ENCODE assay signal across 19 mouse cellular contexts in the genomic region with DNA sequence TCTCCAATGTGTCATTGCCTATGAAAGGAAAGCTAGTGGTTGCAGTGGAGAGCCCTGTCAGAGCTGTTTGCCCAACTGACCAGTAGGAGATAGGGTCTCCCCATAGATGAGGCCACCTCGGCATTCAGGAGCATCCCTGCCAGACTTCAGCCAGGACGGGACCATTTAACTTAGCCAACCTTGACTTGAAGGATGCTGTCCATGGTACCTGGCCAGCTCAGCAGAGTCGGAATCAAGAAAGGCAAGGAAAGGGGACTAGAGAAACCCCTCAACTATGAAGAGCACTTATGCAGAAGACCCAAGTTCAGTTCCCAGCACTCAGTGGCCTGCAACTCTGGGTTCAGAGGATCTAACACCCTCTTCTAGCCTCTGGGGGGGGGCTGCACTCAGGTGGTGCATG. TPM values are rescaled to one million over a fixed set of nuclear protein-coding genes. Genes with fewer than 3 reads are reported as not detected.
DNase-seq lines count a peak whose midpoint lies in the region; TF ChIP-seq lines count a peak whose summit lies in the region.
"Had no signal": no experiment of that assay in that cellular context is flagged by ENCODE, and none has a peak within 500 bp of the region (broad histone marks: within the 10 kb centered on the region; RNA-seq: fewer than 3 reads in every experiment).

No protein-coding gene starts in this region.

- H3K79me2 ChIP-seq in MEL (ENCODE audit: control insufficient read depth, insufficient read depth, low read length, poor library complexity): no peaks in the 10 kb centered on the region

- TF ChIP-seq RAD21 in MEL (IDR thresholded peaks at IDR 0.05; ENCODE audit: low read depth, low read length): no peak

- no peak for TF ChIP-seq EP300 in MEL (IDR thresholded peaks at IDR 0.05; ENCODE audit: low read depth in 1 of 2, low read length in 2 of 2)

- no peak for TF ChIP-seq POLR2A in MEL (IDR thresholded peaks at IDR 0.05; ENCODE audit: control insufficient read depth in 1 of 2, insufficient read depth in 1 of 2, low read depth in 1 of 2, low read length in 2 of 2, poor library complexity in 1 of 2)

- peaks cover 0 to 9% of the 10 kb centered on the region in 2 experiments; a peak in 3 of 4 replicates for H3K36me3 ChIP-seq in MEL (ENCODE audit: control insufficient read depth in 1 of 2, insufficient read depth in 2 of 2, low read length in 2 of 2)
- H3K36me3 ChIP-seq: hindbrain, embryonic 15.5 days had no signal

- no peaks in the 10 kb centered on the region for H3K9me3 ChIP-seq in MEL (replicated peaks; ENCODE audit: insufficient read depth, low read length)
- H3K9me3 ChIP-seq: forebrain, embryonic 10.5 days; forebrain, embryonic 13.5 days; hindbrain, embryonic 12.5 days; hindbrain, embryonic 15.5 days had no signal

- peaks cover 2 to 12% of the 10 kb centered on the region in 2 experiments; a peak in 3 of 4 replicates for H3K4me1 ChIP-seq in MEL (ENCODE audit: control insufficient read depth in 1 of 2, insufficient read depth in 2 of 2, low read length in 2 of 2)
- H3K4me1 ChIP-seq: forebrain, embryonic 10.5 days had no signal

- no peaks in the 10 kb centered on the region for H3K27me3 ChIP-seq in MEL (ENCODE audit: control insufficient read depth in 1 of 2, insufficient read depth in 2 of 2, low read length in 2 of 2)
- H3K27me3 ChIP-seq: CH12.LX; forebrain, embryonic 13.5 days; hindbrain, embryonic 12.5 days; hindbrain, embryonic 15.5 days had no signal

- DNase-seq in kidney, postnatal 4 days: peak; percentile 18 to 38
- no peak for DNase-seq in kidney, adult 18-20 months
- peak; percentile 45 for DNase-seq in ES-CJ7 (ENCODE audit: low read depth, low spot score)
- DNase-seq in MEL (ENCODE audit: low read depth, low spot score): peak; percentile 25
- peak; percentile 46 for DNase-seq in ZHBTc4 (ENCODE audit: low read depth, low spot score)
- DNase-seq in spleen, postnatal 36 days (ENCODE audit: low spot score in 2 of 2): no peak
- no peak for DNase-seq in ovary, postnatal 36 days (ENCODE audit: low spot score)
- DNase-seq: adrenal gland, postnatal 10 days; B cell, adult 2 months; cerebellum, adult 18-20 months; cerebellum, adult 9-11 months; cerebellum, postnatal 25 days; gastrocnemius, adult 2 months; gastrocnemius, postnatal 14 days had no signal

- H3K9ac ChIP-seq in MEL (ENCODE audit: control insufficient read depth, low read depth, low read length, poor library complexity, severe bottlenecking): no peak overlapping the region
- H3K9ac ChIP-seq: forebrain, embryonic 13.5 days; hindbrain, embryonic 12.5 days; hindbrain, embryonic 15.5 days had no signal

- no peak overlapping the region for H3K27ac ChIP-seq in MEL (ENCODE audit: control insufficient read depth, low read depth, low read length)
- H3K27ac ChIP-seq: forebrain, embryonic 10.5 days; forebrain, embryonic 13.5 days; gastrocnemius, adult 2 months; hindbrain, embryonic 12.5 days; hindbrain, embryonic 15.5 days had no signal

- H3K4me3 ChIP-seq in MEL (ENCODE audit: control insufficient read depth in 1 of 2, insufficient read depth in 1 of 2, low read depth in 2 of 2, low read length in 2 of 2): no peak overlapping the region
- H3K4me3 ChIP-seq: forebrain, embryonic 10.5 days; forebrain, embryonic 13.5 days; gastrocnemius, adult 2 months; hindbrain, embryonic 12.5 days; hindbrain, embryonic 15.5 days had no signal

- no peak for TF ChIP-seq CTCF in MEL (IDR thresholded peaks at IDR 0.05 in 2 of 3, conservative IDR thresholded peaks at IDR 0.05 in 1 of 3; ENCODE audit: control insufficient read depth in 1 of 3, insufficient read depth in 1 of 3, low read depth in 2 of 3, low read length in 3 of 3, poor library complexity in 1 of 3, severe bottlenecking in 1 of 3)

TF ChIP-seq in MEL, 35 proteins besides CTCF, POLR2A, EP300 and RAD21:
- TF ChIP-seq MAFK (IDR thresholded peaks at IDR 0.05; ENCODE audit: borderline replicate concordance, low read depth, low read length): no peak
- no peak for TF ChIP-seq UBTF (IDR thresholded peaks at IDR 0.05; ENCODE audit: borderline replicate concordance, insufficient read depth, low read depth, low read length)
- no peak for TF ChIP-seq CHD2 (IDR thresholded peaks at IDR 0.05; ENCODE audit: low read length)
- no peak for TF ChIP-seq MAX (IDR thresholded peaks at IDR 0.05; ENCODE audit: low read length)
- no peak for TF ChIP-seq MAZ (IDR thresholded peaks at IDR 0.05; ENCODE audit: low read depth, low read length)
- no peak for TF ChIP-seq NELFE (IDR thresholded peaks at IDR 0.05; ENCODE audit: low read depth, low read length)
- no peak for TF ChIP-seq TCF12 (IDR thresholded peaks at IDR 0.05; ENCODE audit: low read depth, low read length)
- no peak for TF ChIP-seq TBP (IDR thresholded peaks at IDR 0.05; ENCODE audit: low read depth, low read length)
- TF ChIP-seq TAL1 (IDR thresholded peaks at IDR 0.05; ENCODE audit: low read length): no peak
- no peak for TF ChIP-seq E2F4 (IDR thresholded peaks at IDR 0.05; ENCODE audit: borderline replicate concordance, low read depth, low read length)
- TF ChIP-seq BHLHE40 (IDR thresholded peaks at IDR 0.05; ENCODE audit: borderline replicate concordance, low read depth, low read length): no peak
- TF ChIP-seq MXI1 (IDR thresholded peaks at IDR 0.05; ENCODE audit: low read depth, low read length): no peak
- TF ChIP-seq GATA1 (IDR thresholded peaks at IDR 0.05; ENCODE audit: low read depth, low read length): no peak
- no peak for TF ChIP-seq ZKSCAN1 (IDR thresholded peaks at IDR 0.05; ENCODE audit: low read depth, low read length)
- TF ChIP-seq RCOR1 (IDR thresholded peaks at IDR 0.05; ENCODE audit: low read depth, low read length): no peak
- no peak for TF ChIP-seq CHD1 (IDR thresholded peaks at IDR 0.05; ENCODE audit: low read depth, low read length)
- no peak for TF ChIP-seq ELF1 (IDR thresholded peaks at IDR 0.05; ENCODE audit: low read depth, low read length)
- no peak for TF ChIP-seq NRF1 (IDR thresholded peaks at IDR 0.05; ENCODE audit: insufficient read depth, low read depth, low read length, poor library complexity, severe bottlenecking)
- TF ChIP-seq JUND (IDR thresholded peaks at IDR 0.05; ENCODE audit: low read depth, low read length): no peak
- no peak for TF ChIP-seq USF1 (IDR thresholded peaks at IDR 0.05; ENCODE audit: low read depth, low read length)

RNA-seq across cellular contexts. Expression of a gene that starts 15.8 kb away (rescaled TPM):
- total RNA-seq in MEL (2012; rRNA removed): 8.2 and 8.7 TPM in 2 replicates
- 1 to 10 TPM in 1 of 2 experiments, not detected in 1; 5.6 TPM for polyA plus RNA-seq in MEL (2012; ENCODE audit: insufficient read depth in 1 of 2, insufficient read length in 2 of 2, low read depth in 1 of 2, low replicate concordance in 2 of 2, missing spikeins in 1 of 2)

Comparison
In these comparisons a context has a peak if more than half of its experiments do, and no peak if none do; other contexts are left out.
1. DNase-seq: peak in kidney, postnatal 4 days (2 of 2), ES-CJ7 (single experiment), MEL (single experiment) and ZHBTc4 (single experiment); none in kidney, adult 18-20 months (single experiment), spleen, postnatal 36 days (0 of 2) and ovary, postnatal 36 days (single experiment).